Mouse (Mus musculus) left cerebral cortex, adult 9 months (tissue): ENCODE results near the gene Mrpl52.
A peak's percentile ranks its signal among the peaks of the same experiment; 100 is the strongest.

Experiments
- DNase-seq, 2 experiments: peaks; one replicate each; pipeline ENCODE4 v3.0.0; 2022; ENCODE audit warnings: low spot score in 2 of 2

The Mrpl52 gene

GRCm38 (mm10) chr14:54412000-54412576, 14.6 kb upstream of the Mrpl52 start:
- DNase-seq, result no peak

DNA sequence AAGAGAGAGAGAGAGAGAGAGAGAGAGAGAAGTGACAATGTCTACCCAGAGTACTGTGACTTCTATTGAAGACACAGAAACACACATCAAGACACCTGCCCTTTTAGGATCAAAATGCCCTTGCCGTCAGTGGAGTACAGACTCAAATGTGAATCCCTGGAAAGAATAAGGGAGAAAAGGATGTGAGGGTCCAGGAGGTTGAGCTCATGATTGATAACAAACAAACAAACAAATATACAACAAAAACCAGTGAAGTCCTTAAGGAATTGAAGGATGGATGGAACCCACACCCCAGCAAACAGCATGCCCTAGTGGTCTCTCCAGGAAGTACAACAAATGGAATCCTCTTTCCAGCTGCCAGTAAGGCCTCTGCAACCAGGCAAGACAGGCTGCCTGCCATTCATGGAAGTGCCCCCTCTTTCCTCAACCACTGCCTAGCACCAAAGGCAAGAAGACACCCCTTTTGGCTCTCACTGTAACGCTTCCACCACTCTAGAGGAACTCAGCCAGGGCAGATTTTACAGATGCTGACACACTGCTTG, 14.0 kb upstream of the Mrpl52 start:
- DNase-seq, result peak in 1 of 2 experiments; percentile 59

- DNase-seq, result no peak
Measured at GRCm38 (mm10) chr14:54413877-54414700, 12.6 kb upstream of the Mrpl52 start.

DNA sequence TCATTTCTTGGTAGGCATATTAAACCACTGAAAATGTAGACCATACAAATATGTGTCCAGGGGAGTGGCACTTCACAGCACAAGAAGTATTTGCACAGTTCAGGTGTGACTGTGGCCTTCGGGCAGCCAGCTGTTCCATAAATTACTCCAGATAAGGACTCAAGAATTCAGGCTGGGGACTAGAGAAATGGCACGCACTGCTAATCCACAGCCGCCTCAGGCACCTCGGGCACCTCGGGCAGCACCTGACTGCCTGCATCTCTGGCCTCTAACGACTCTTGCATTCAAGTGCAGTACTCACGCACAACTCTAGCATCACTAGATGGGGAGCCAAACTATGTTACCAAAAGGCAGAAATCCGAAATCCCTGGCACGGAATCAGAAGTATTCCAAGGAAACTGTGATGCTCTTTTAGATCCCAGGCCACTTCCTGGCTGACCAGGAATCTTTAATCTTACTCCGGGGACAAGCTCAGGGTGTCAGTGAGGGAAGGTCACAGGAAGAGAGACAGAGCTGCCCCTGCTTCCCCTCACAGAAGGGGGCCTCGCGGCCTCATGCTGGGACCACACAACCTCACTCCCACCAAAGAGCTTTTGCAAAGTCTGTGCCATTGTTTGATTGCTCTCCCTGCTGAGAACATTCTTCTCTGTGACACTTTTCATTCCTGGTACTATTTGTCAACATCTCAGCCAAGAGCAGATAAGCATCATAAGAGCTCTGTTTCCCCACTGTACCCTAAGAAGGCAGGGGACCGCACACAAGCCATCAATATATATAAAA, 11.3 kb upstream of the Mrpl52 start:
- DNase-seq, result no peak

DNA sequence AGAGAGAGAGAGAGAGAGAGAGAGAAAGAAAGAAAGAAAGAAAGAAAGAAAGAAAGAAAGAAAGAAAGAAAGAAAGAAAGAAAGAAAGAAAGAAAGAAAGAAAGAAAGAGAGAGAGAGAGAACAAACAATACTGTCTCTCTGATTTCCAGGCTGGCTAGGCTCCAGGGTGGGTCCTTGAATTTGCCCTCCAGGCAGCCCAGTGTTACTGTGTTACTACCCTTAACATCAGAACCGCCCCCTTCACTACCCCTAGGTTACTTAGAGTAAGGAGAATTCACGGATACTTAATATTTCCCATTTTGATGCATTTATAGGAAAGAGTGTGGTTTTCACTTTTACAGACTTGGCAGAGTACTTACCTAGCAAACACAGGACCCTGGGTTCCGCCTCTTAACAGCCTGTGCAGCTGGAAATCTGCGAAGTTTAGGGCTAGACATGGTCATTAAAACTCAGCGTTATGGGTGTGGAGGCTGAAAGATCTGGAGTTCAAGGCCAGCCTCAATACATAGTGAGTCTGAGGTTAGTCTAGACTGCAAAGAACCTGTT, 10.4 kb upstream of the Mrpl52 start:
- no peak for DNase-seq

DNA sequence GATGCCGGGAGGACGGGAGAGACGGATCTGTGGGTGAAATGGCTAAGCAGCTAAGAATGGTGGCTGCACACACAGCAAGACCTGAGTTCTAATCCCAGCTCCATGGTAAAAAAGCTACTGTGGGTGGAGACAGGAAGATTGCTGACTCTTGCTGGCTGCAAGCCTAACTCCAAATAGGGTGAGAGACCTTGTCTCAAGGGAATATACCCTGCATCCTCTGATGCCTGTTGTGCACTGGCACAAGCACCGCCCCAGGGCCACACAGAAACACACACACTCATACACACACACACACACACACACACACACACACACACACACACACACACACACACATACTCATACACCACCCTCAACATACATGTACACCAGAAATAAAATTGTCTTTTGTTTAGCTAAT, 9.9 kb upstream of the Mrpl52 start:
- DNase-seq, result no peak

GRCm38 (mm10) chr14:54417623-54418081, 9.1 kb upstream of the Mrpl52 start, which contains the start of gene Slc7a7:
Slc7a7 (minus strand) TSS chr14:54417780.
- DNase-seq, result no peak

DNA sequence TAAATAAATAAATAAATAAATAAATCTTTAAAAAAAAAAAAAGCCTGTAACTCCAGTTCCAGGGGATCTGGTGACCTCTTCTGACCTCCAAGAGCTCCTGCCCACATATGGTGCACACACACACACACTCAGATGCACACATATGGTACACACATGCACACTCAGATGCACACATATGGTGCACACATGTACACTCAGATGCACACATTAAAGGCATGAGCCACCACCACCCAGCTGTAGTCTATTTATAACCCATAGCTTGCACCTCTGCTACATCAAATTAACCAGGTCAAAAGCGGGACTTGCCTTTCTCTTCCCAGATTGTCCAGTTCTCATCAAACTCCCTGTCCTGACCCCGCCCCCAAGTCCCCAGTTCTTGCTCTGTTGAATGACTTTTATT, 5.7 kb upstream of the Mrpl52 start:
- no peak for DNase-seq

- no peak for DNase-seq
Measured at GRCm38 (mm10) chr14:54423406-54423805, 3.3 kb upstream of the Mrpl52 start.

DNA sequence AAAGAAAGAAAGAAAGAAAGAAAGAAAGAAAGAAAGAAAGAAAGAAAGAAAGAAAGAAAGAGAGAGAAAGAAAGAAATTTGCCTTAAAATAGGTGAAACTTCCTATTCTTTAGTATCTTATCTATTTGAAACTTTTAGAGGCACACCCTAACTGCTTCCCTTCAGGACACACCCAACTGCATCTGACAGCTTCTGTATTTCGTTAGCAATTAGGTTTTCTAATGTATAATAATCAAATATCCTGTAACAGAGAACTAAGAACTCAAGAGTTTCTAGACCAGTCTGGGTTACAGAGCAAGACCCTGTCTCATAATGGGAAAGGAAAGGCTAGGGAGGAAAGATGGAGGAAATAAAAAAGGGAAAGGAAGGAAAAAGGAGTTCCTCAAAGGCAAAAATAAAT, 2.1 kb upstream of the Mrpl52 start:
- no peak for DNase-seq

DNA sequence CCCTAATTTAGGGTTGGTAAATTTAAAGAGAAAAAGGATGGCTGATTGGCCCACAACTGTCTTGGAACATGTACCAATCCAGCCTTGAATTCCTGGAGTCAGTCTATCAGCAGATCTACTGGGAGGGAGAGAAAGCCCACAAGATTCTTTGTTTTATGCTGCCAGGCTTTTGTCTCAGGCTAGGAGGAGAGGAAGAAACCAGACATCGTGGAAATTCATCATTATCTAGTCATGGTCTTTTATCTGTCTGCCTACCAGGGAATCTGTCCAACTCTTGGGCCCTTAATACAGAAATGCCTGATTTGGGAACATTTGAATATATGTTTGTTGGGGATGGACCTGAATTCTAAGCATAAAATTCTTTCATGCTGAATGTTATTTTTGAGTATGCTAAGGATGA, 1.2 kb upstream of the Mrpl52 start:
- no peak for DNase-seq

DNA sequence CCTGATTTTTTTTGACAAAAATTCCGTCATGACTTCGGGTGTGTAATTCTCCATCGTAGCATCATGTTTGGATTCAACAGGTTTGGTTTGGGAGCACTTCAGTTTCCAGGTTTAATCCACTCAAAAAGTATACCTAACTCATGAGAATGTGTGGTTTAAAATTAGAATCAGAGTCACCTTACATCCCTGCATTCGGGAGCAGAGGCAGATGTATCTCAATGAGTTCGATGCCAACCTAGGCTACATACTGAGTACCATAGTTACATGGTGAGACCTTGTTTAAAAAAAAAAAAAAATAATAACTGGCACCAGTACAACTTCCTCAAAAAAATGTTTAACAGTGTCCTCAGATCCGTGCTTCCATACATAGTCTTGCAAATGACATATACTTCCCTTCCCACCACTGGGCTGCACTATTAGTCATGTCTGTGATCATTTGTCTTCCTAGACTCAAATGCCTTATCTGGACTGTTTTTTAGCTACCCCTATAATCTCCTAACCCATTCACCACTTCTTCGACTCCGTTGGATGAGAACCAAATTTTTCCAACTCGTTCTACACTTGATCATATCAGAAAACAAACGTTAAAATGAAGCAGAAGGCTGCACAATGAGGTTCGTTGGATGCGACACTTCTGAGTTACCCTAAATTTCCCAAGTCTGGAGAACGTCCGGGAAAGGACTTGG, 563 bp upstream of the Mrpl52 start:
- no peak for DNase-seq

DNA sequence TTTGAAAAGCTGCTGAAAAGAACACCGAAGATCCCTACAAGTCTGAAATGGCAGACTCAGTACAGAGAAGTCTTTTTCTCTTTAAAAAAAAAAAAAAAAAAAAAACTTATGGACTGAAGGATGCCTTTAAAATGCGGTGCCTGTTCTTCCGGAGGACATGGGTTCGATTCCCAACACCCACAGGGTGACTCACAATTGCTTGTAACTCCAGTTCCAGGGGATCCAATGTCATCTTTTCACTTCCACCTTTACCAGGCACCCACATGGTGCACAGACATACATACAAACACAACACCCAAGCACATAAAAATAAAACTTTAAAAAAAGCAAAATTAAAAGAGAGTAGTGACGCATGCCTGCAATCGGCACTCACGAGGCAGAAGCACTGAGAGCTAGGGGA, 987 bp downstream of the Mrpl52 start:
- DNase-seq, result no peak

DNA sequence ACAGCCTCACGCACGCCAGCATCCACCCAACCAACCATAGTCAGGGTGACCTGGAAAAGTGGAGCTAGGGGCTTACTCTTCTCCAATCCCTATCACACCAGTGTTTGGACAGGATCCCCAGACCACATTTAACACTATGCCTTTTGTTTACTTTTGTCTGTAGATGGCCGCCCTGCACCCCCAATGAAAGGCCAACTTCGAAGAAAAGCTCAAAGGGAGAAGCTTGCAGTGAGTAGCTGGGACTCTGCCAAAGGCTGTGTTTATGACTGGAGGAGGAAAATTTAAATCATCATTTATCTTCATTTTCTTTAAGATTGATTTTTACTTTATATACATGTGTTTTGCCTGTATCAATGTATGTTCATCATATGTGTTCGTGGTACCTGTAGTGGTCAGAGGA, 1.7 kb downstream of the Mrpl52 start:
- no peak for DNase-seq

GRCm38 (mm10) chr14:54429332-54430093, 2.8 kb downstream of the Mrpl52 start:
- no peak for DNase-seq

DNA sequence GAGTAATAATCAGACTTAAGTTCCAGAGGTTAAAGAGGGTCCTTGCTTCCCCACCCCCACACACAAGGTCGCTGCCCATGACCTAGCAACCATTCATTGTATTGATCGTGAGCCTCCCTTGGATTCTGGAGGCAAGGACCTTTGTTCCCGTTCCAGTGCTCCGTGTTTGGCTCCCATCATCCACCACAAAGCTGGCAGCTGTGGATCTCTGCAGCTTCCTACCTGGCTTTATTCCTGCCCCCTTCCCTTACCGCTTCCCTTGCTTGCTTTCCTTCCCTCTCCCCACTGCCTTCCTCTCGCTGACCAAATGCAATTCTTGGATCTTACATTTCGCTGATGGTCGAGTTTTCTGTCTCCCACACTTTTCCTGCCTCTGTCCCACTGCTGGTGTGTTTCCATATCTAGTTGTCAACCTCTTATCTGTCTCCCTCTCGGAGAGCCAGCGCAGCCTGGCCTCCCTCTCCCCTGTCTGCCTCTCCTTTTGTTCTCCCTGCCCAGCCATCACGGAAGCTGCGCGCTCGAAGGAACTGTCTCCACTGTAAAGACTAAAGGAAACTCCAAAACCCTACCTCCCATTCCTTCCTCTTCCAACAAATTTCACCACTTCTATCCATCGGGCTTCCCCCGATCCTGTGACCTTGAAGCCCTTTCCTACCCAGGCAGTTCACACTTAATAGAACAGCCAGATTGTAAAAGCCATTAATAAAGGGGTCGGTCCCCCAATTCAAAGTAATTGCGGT, 3.9 kb downstream of the Mrpl52 start:
- DNase-seq, result no peak

- peak in 1 of 2 experiments; percentile 38 for DNase-seq
Measured at GRCm38 (mm10) chr14:54431334-54432077, 4.8 kb downstream of the Mrpl52 start, which contains the start of gene Mmp14. Mmp14 (plus strand) TSS chr14:54431612.

GRCm38 (mm10) chr14:54432078-54432836, 5.5 kb downstream of the Mrpl52 start:
- DNase-seq, result no peak
